Mouse (Mus musculus) skeletal muscle tissue, adult 2 months (tissue): ENCODE measurements around the gene Faah.

Experiments
- DNase-seq: peaks from one replicate; pipeline ENCODE4 v3.0.0-alpha.2; 2012; ENCODE audit warnings: low read depth, low spot score

Faah gene

GRCm38 (mm10) chr4:115943669-115944314 lies 73.9 kb downstream of the Faah start:
- DNase-seq = no peak

DNA sequence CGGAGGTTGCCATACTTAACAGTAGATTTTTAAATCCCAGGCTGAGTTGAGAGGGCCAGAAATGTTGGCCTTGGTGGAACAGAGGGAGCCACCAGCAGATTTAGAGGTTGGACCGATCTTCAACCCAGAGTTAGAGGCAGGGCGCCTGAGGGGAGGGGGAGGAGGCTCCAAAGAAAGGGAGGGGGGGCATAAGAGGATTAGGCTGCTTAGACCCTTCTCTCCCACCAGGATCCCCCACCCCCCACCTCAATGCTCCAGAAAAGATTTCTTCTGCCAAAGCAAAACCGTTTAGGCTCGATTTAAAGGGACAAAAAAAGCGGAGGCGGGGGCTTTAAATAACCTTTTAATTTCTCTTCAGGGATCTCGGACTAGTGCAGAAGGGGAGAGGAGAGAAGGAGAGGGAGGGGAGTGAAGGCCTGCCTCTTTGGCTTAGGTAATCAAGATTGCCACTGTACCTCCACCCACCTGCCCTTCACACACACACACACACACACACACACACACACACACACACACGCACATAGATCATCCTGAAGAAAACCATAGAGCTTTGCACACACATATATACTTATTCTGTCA lies 76.4 kb downstream of the Faah start:
- DNase-seq = no peak

DNA sequence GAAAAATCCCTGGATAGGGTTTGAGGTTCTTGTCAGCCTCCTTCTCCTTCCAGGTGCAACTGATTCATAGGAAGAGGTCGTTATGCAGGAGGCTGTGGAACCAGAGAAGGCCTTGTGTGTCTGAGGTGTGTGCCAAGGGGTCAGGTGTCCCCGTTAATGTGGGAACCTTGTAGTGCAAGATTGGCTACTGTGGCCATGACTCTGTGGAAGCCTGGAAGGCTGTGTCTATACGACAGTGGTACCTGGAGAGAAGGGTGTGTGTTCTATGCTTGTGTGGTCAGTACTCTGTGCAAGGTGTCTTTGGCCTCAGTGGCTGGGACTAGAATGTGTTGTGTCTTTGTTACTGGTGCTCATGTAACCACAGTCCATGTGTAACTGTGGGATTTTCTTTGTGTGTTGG lies 77.0 kb downstream of the Faah start:
- no peak for DNase-seq

DNA sequence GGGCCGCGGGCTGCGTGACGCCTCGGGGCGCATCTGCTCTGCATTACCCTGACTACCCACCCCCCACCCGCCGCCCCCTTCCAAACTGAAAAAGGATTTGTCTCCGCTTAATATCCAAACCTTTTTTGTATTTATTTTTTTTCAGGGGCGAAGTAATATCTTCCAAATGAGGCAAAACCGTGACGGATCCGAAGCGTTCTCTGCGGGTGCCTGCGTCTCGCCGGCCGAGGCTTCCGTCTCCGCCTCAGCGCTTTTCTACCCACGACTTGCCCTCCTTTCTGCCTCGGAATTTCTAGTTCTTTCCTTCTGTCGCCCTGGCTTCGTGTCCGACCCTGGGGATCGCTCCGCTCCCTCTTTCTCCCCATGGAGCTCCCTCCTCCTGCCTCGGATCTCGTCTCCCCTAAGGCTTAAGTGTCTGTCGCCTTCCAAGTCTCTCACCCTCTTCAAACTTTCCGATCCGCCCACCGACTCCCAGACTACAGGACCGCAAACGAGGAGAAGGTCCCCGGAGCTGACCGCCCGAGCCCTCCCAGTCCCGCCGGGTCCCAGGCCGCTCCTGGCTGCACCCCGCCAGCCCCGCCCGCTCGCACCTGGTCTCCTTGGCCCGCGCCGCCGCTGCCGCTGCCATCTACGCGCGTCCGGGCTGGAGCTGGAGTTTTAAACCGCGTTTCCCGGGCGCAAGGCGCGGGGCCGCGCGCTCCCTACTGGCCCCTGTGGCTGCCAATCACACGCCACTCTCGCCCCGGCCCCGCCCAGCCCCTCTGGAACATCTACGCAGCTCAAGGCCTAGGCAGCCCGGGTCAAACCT lies 78.2 kb downstream of the Faah start, which contains the start of gene Dmbx1:
Gene Dmbx1 (minus strand): TSS at position 632 of the 808 bp plus-strand sequence.
- DNase-seq = no peak

DNA sequence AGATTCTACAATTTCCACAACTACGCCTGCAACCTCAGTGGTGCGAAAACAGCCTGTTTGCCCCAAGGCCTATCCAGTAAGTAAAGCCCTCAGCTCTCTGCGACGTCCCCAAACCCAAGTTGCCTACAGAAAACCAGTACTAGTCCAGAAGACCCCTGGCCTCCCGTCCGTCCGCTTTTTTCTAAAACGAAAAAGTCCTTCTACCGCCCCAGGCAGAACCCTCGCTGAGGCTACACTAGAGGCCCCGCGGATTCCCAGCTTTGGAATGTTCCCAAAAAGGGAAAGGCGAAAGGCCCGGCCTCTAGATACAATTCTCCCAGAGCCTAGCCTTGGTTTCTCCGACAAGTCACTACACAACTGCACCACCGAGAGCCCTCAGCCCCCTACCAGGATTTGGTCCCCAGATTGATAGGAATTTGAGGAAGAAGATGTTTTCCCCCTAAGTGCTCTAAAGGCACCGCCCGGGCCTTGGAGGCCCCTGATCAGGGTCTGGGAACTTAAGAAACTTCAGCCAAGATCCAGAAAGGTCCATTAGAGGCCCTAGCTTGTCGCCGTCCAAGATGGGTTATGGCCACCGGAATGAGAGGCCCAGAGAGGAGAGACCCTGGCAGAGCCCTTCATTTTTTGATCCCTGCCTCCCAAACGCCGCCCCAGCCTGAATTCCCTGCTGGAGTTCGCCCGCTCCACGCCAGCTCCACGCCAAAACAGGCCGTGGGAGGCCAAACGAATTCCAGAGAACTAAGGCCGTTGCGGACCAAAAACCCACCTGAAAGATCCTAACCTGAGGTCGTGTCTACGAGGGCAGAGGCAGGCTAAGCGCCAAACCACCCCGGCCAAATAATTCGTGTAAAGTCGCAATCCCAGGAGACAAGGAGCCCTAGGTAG lies 79.2 kb downstream of the Faah start:
- no peak for DNase-seq

- no peak for DNase-seq
Observed at GRCm38 (mm10) chr4:115937061-115937976, 80.4 kb downstream of the Faah start.

DNA sequence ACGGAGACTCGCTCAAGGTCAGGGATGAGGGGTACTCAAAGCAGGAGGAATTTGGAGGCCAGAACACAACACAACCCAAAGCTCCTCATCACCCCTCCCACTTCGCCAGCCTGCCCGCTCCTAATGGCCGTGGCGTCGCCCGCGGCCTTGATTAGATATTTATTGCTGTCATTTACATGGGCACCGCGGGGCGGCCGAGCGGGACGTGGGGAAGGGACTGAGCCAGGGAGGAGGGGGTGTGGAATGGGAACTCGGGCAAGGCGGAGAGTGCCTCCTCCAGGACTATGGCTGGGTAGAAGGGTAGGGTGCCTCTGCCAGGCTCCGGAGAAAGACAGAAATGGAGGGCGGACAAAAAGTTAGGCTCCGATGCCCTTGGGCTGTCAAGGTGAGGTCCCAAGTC lies 81.1 kb downstream of the Faah start:
- DNase-seq = no peak

- DNase-seq = no peak
Observed at GRCm38 (mm10) chr4:115935835-115936581, 81.7 kb downstream of the Faah start.

GRCm38 (mm10) chr4:115931556-115932088 lies 86.1 kb downstream of the Faah start:
- DNase-seq = no peak

- DNase-seq = no peak
Observed at GRCm38 (mm10) chr4:115927637-115928036, 90.1 kb downstream of the Faah start.

- DNase-seq = no peak
Observed at GRCm38 (mm10) chr4:115923262-115923880, 94.4 kb downstream of the Faah start.

GRCm38 (mm10) chr4:115922688-115923087 lies 95.0 kb downstream of the Faah start:
- DNase-seq = no peak

- DNase-seq = no peak
Observed at GRCm38 (mm10) chr4:115919911-115920310, 97.8 kb downstream of the Faah start.
